19 mouse cellular contexts compared by ENCODE assay signal in genomic region chr10:91613794-91614479, GRCm38 (mm10).
DNase-seq lines count a peak whose midpoint lies in the region; ATAC-seq and TF ChIP-seq lines count a peak whose summit lies in the region.
"Had no signal": no experiment of that assay in that cellular context is flagged by ENCODE, and none has a peak within 500 bp of the region (broad histone marks: within the 10 kb centered on the region; RNA-seq: fewer than 3 reads in every experiment).

No protein-coding gene starts in this region.

- DNase-seq in hindbrain, embryonic 10.5 days (ENCODE audit: low spot score) = no peak
- DNase-seq in midbrain, embryonic 14.5 days = peak; percentile 64
- no peak for DNase-seq in midbrain, embryonic 10.5 days (ENCODE audit: low spot score)
- peak; percentile 55 for DNase-seq in brain, embryonic 18.5 days (ENCODE audit: low read depth, low spot score)
- peak; percentile 62 for DNase-seq in limb, embryonic 14.5 days (ENCODE audit: low spot score)
- no peak for DNase-seq in layer of hippocampus, adult 8-10 months (ENCODE audit: low spot score in 2 of 2)
- no peak for DNase-seq in liver, embryonic 11.5 days (ENCODE audit: low spot score)
- DNase-seq: adrenal gland, postnatal 14 days; cerebellum, postnatal 10 days; kidney, adult 9 months; lung, postnatal 36 days; thymus, postnatal 4 days had no signal

- no peaks in the 10 kb centered on the region for H3K36me3 ChIP-seq in hindbrain, embryonic 10.5 days
- no peaks in the 10 kb centered on the region for H3K36me3 ChIP-seq in hindbrain, embryonic 13.5 days
- H3K36me3 ChIP-seq in midbrain, embryonic 14.5 days (ENCODE audit: control insufficient read depth, insufficient read depth, low read length) = no peaks in the 10 kb centered on the region
- no peaks in the 10 kb centered on the region for H3K36me3 ChIP-seq in midbrain, embryonic 10.5 days
- no peaks in the 10 kb centered on the region for H3K36me3 ChIP-seq in limb, embryonic 14.5 days (ENCODE audit: control insufficient read depth, insufficient read depth, low read length)
- H3K36me3 ChIP-seq in liver, embryonic 11.5 days (ENCODE audit: control insufficient read depth, insufficient read depth, low read length) = no peaks in the 10 kb centered on the region
- H3K36me3 ChIP-seq: neural tube, embryonic 12.5 days had no signal

- no peak overlapping the region for H3K4me3 ChIP-seq in hindbrain, embryonic 10.5 days
- no peak overlapping the region for H3K4me3 ChIP-seq in hindbrain, embryonic 13.5 days
- H3K4me3 ChIP-seq in midbrain, embryonic 14.5 days (replicated peaks; ENCODE audit: low read depth, low read length) = no peak overlapping the region
- H3K4me3 ChIP-seq in midbrain, embryonic 10.5 days = no peak overlapping the region
- no peak overlapping the region for H3K4me3 ChIP-seq in limb, embryonic 14.5 days (replicated peaks; ENCODE audit: low read length)
- no peak overlapping the region for H3K4me3 ChIP-seq in liver, embryonic 11.5 days (ENCODE audit: low read depth, low read length)
- H3K4me3 ChIP-seq: layer of hippocampus, adult 2 months; neural tube, embryonic 12.5 days had no signal

- no peak overlapping the region for H3K9ac ChIP-seq in hindbrain, embryonic 13.5 days
- no peak overlapping the region for H3K9ac ChIP-seq in midbrain, embryonic 14.5 days (replicated peaks; ENCODE audit: low read length)
- no peak overlapping the region for H3K9ac ChIP-seq in limb, embryonic 14.5 days (ENCODE audit: low read depth, low read length, severe bottlenecking)
- no peak overlapping the region for H3K9ac ChIP-seq in liver, embryonic 11.5 days (ENCODE audit: low read depth, low read length)
- H3K9ac ChIP-seq: liver, embryonic 14.5 days; neural tube, embryonic 12.5 days had no signal

- ATAC-seq in hindbrain, embryonic 13.5 days (ENCODE audit: low FRiP score) = no peak
- ATAC-seq in midbrain, embryonic 14.5 days (ENCODE audit: low FRiP score, low TSS enrichment) = no peak
- 0 out of 2 replicates have a peak, but pooled peaks have one; percentile 47 for ATAC-seq in limb, embryonic 14.5 days (ENCODE audit: low FRiP score, low read depth)
- no peak for ATAC-seq in liver, embryonic 11.5 days (replicated peaks; ENCODE audit: low FRiP score)
- ATAC-seq: CD4-positive, CD25-positive, alpha-beta regulatory T cell, adult 4 months; inflammation-experienced regulatory T-cells, adult 6 months had no signal

- WGBS in hindbrain, embryonic 10.5 days = 82% methylated on average over 8 of the region's 8 CpGs
- 70% methylated on average over 8 of the region's 8 CpGs for WGBS in hindbrain, embryonic 13.5 days
- WGBS in midbrain, embryonic 14.5 days = 75% methylated on average over 8 of the region's 8 CpGs
- 86% methylated on average over 8 of the region's 8 CpGs for WGBS in midbrain, embryonic 10.5 days
- WGBS in limb, embryonic 14.5 days = 57% methylated on average over 8 of the region's 8 CpGs
- WGBS in liver, embryonic 11.5 days = 78% methylated on average over 8 of the region's 8 CpGs

- H3K4me1 ChIP-seq in hindbrain, embryonic 10.5 days (replicated peaks) = peaks cover 11% of the 10 kb centered on the region; the same call in 1 of the 2 replicates
- peaks cover 11% of the 10 kb centered on the region for H3K4me1 ChIP-seq in hindbrain, embryonic 13.5 days (replicated peaks)
- H3K4me1 ChIP-seq in midbrain, embryonic 14.5 days (ENCODE audit: control insufficient read depth, insufficient read depth, low read length) = peaks cover 16% of the 10 kb centered on the region
- peaks cover 25% of the 10 kb centered on the region for H3K4me1 ChIP-seq in midbrain, embryonic 10.5 days
- H3K4me1 ChIP-seq in limb, embryonic 14.5 days (ENCODE audit: control insufficient read depth, insufficient read depth, low read length) = peaks cover 9% of the 10 kb centered on the region
- H3K4me1 ChIP-seq in liver, embryonic 11.5 days (replicated peaks; ENCODE audit: control insufficient read depth, insufficient read depth, low read length) = no peaks in the 10 kb centered on the region

- H3K9me3 ChIP-seq in hindbrain, embryonic 10.5 days = no peaks in the 10 kb centered on the region
- 0 out of 2 replicates have a peak, but pooled peaks cover 4% of the 10 kb centered on the region for H3K9me3 ChIP-seq in hindbrain, embryonic 13.5 days
- H3K9me3 ChIP-seq in midbrain, embryonic 14.5 days (ENCODE audit: control insufficient read depth, low read length) = no peaks in the 10 kb centered on the region
- H3K9me3 ChIP-seq in midbrain, embryonic 10.5 days (replicated peaks) = no peaks in the 10 kb centered on the region
- no peaks in the 10 kb centered on the region for H3K9me3 ChIP-seq in limb, embryonic 14.5 days (ENCODE audit: control insufficient read depth, low read length)
- no peaks in the 10 kb centered on the region for H3K9me3 ChIP-seq in liver, embryonic 11.5 days (ENCODE audit: control insufficient read depth, low read length)
- H3K9me3 ChIP-seq: neural tube, embryonic 12.5 days had no signal

- H3K27me3 ChIP-seq in hindbrain, embryonic 10.5 days (ENCODE audit: insufficient read depth, poor library complexity, severe bottlenecking) = no peaks in the 10 kb centered on the region
- no peaks in the 10 kb centered on the region for H3K27me3 ChIP-seq in hindbrain, embryonic 13.5 days
- H3K27me3 ChIP-seq in midbrain, embryonic 14.5 days (ENCODE audit: control insufficient read depth, insufficient read depth, low read length) = no peaks in the 10 kb centered on the region
- H3K27me3 ChIP-seq in midbrain, embryonic 10.5 days (ENCODE audit: low read depth, poor library complexity, severe bottlenecking) = no peaks in the 10 kb centered on the region
- no peaks in the 10 kb centered on the region for H3K27me3 ChIP-seq in limb, embryonic 14.5 days (ENCODE audit: control insufficient read depth, insufficient read depth, low read length)
- no peaks in the 10 kb centered on the region for H3K27me3 ChIP-seq in liver, embryonic 11.5 days (replicated peaks; ENCODE audit: control insufficient read depth, insufficient read depth, low read length)
- H3K27me3 ChIP-seq: neural tube, embryonic 12.5 days had no signal

- no peak overlapping the region for H3K4me2 ChIP-seq in hindbrain, embryonic 13.5 days
- no peak overlapping the region for H3K4me2 ChIP-seq in midbrain, embryonic 14.5 days (ENCODE audit: low read length)
- no peak overlapping the region for H3K4me2 ChIP-seq in limb, embryonic 14.5 days (replicated peaks; ENCODE audit: low read depth, low read length, severe bottlenecking)
- no peak overlapping the region for H3K4me2 ChIP-seq in liver, embryonic 11.5 days
- H3K4me2 ChIP-seq: neural tube, embryonic 12.5 days had no signal

- no peak for TF ChIP-seq POLR2A in limb, embryonic 14.5 days (IDR thresholded peaks at IDR 0.05; ENCODE audit: borderline replicate concordance, extremely low read depth, insufficient read depth, insufficient read length)

- H3K27ac ChIP-seq in hindbrain, embryonic 10.5 days = peak overlapping the region; percentile 40; the same call in 1 of the 2 replicates
- H3K27ac ChIP-seq in hindbrain, embryonic 13.5 days = no peak overlapping the region
- no peak overlapping the region for H3K27ac ChIP-seq in midbrain, embryonic 14.5 days (replicated peaks; ENCODE audit: low read depth, low read length)
- H3K27ac ChIP-seq in midbrain, embryonic 10.5 days (replicated peaks) = no peak overlapping the region
- H3K27ac ChIP-seq in limb, embryonic 14.5 days (replicated peaks; ENCODE audit: low read depth, low read length) = no peak overlapping the region
- no peak overlapping the region for H3K27ac ChIP-seq in liver, embryonic 11.5 days (ENCODE audit: low read depth, low read length)
- H3K27ac ChIP-seq: layer of hippocampus, adult 2 months; liver, embryonic 14.5 days; neural tube, embryonic 12.5 days; stomach, postnatal 0 days had no signal

Comparison
In these comparisons a context has a peak if more than half of its experiments do, and no peak if none do; other contexts are left out.
1. DNase-seq: peak in midbrain, embryonic 14.5 days (single experiment), brain, embryonic 18.5 days (single experiment) and limb, embryonic 14.5 days (single experiment); none in hindbrain, embryonic 10.5 days (single experiment), midbrain, embryonic 10.5 days (single experiment), layer of hippocampus, adult 8-10 months (0 of 2) and liver, embryonic 11.5 days (single experiment).